Mouse (Mus musculus): Measurements from ENCODE around the gene Mogat1. TPM values are rescaled to one million over a fixed set of nuclear protein-coding genes. Genes with fewer than 3 reads are reported as not detected.
"Not testable (repeated sequence)": the region's sequence is repeated elsewhere in the genome, so short reads cannot be mapped to it uniquely, and the experiment has no call there.

Gene Mogat1
- polyA plus RNA-seq, 1 experiment from 2014 or later, result 0.82 TPM

DNA sequence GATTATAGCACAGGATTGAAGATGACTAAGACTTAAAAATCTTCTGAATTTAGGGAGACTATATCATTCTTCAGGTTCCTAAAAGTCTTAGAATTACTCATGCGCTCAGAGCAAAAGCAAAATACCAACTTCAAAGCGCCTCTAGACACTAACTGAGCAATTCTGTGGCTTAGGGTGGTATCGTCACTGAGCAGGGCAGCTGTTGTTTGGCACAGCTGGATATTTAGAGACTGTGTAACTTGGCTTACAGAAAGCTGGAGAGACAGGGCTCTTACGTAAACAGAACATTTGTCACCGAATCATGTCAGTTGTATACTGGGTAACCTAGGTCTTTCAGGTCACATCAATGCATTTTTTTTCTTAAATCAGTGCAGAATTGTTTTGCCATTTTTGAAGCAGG, 27.6 kb downstream of the Mogat1 start:
- no peak for ATAC-seq (ENCODE audit: low FRiP score)
- Histone ChIP-seq H3K4me1 (peaks cover 19% of the 10 kb centered on the region), H3K9ac (replicated peaks) (no peak overlapping the region), H3K4me3 (replicated peaks) (no peak overlapping the region), H3K36me3 (no peaks in the 10 kb centered on the region), H3K9me3 (replicated peaks) (no peaks in the 10 kb centered on the region), H3K27ac (replicated peaks) (no peak overlapping the region), H3K27me3 (replicated peaks) (no peaks in the 10 kb centered on the region), H3K4me2 (peak overlapping the region; percentile 88)
- 20% methylated on average over 5 of the region's 5 CpGs for WGBS

DNA sequence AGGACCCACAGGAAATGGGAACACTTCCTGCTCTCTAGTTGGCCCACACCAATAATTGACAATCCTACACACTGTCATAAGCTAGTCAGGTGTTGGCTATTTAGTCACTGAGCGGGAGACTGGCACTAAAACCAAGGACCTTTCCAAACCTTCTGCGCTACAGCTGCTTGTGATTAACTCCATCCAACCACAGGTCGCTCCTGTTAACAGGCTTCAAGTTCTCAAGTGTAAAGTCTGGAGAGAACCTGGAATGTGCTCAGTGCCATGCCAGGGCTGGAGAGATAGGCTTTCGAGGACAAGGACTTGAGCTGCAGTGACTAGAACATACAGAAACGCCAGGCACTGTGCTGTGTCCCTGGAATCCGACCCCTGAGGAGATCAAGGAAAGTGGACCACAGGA, 28.4 kb downstream of the Mogat1 start:
- Histone ChIP-seq H3K27me3 (replicated peaks) (no peaks in the 10 kb centered on the region), H3K9me3 (replicated peaks) (no peaks in the 10 kb centered on the region), H3K36me3 (no peaks in the 10 kb centered on the region), H3K27ac (replicated peaks) (no peak overlapping the region), H3K4me1 (peaks cover 19% of the 10 kb centered on the region), H3K4me3 (replicated peaks) (no peak overlapping the region), H3K4me2 (no peak overlapping the region), H3K9ac (replicated peaks) (no peak overlapping the region)
- ATAC-seq (ENCODE audit: low FRiP score), result no peak
- 70% methylated on average over 6 of the region's 6 CpGs for WGBS

- not testable (repeated sequence) for ATAC-seq (ENCODE audit: low FRiP score); H3K4me3 ChIP-seq (replicated peaks); H3K4me1 ChIP-seq; H3K27ac ChIP-seq (replicated peaks); H3K36me3 ChIP-seq; H3K9ac ChIP-seq (replicated peaks); H3K27me3 ChIP-seq (replicated peaks); H3K9me3 ChIP-seq (replicated peaks); H3K4me2 ChIP-seq
- 77% methylated on average over 1 of the region's 1 CpGs for WGBS
These were observed 32.8 kb downstream of the Mogat1 start for GRCm38 (mm10) chr1:78543631-78544030.

- Histone ChIP-seq H3K4me1 (no peaks in the 10 kb centered on the region), H3K27me3 (replicated peaks) (no peaks in the 10 kb centered on the region), H3K4me3 (replicated peaks) (no peak overlapping the region), H3K9me3 (replicated peaks) (no peaks in the 10 kb centered on the region), H3K4me2 (no peak overlapping the region), H3K36me3 (no peaks in the 10 kb centered on the region), H3K27ac (replicated peaks) (no peak overlapping the region), H3K9ac (replicated peaks) (no peak overlapping the region)
- ATAC-seq (ENCODE audit: low FRiP score), result no peak
- WGBS, result 87% methylated on average over 9 of the region's 9 CpGs
These were observed 35.5 kb downstream of the Mogat1 start for GRCm38 (mm10) chr1:78546258-78546657.

DNA sequence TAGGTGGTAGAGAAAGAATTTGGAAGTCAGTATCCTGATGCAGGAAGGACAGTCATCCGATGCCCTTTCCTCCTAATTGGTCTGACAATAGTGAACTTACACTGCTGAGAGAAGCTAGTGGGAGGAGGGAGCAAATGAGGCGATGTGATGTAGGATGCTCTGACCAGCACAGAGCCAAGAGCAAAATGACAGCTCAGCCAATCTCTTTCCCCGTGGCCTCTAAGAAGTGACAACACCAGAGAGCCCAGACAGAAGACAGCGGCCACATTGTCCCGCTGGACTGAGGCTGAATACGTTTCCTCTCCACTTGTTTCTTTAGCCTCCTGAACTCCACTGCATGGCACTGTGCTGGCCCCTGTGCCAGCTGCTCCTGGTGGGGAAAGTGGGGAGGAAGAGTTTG, 38.2 kb downstream of the Mogat1 start:
- Histone ChIP-seq H3K36me3 (no peaks in the 10 kb centered on the region), H3K9me3 (replicated peaks) (no peaks in the 10 kb centered on the region), H3K4me3 (replicated peaks) (no peak overlapping the region), H3K9ac (replicated peaks) (no peak overlapping the region), H3K4me1 (no peaks in the 10 kb centered on the region), H3K4me2 (no peak overlapping the region), H3K27me3 (replicated peaks) (no peaks in the 10 kb centered on the region), H3K27ac (replicated peaks) (no peak overlapping the region)
- 38% methylated on average over 6 of the region's 6 CpGs for WGBS
- no peak for ATAC-seq (ENCODE audit: low FRiP score)

GRCm38 (mm10) chr1:78554012-78554666, 43.3 kb downstream of the Mogat1 start:
- Histone ChIP-seq H3K4me1 (no peaks in the 10 kb centered on the region), H3K9ac (replicated peaks) (no peak overlapping the region), H3K4me2 (no peak overlapping the region), H3K36me3 (no peaks in the 10 kb centered on the region), H3K9me3 (replicated peaks) (no peaks in the 10 kb centered on the region), H3K27ac (replicated peaks) (no peak overlapping the region), H3K27me3 (replicated peaks) (no peaks in the 10 kb centered on the region), H3K4me3 (replicated peaks) (no peak overlapping the region)
- 82% methylated on average over 8 of the region's 8 CpGs for WGBS
- ATAC-seq (ENCODE audit: low FRiP score), result no peak

- Histone ChIP-seq H3K27me3 (replicated peaks) (no peaks in the 10 kb centered on the region), H3K9ac (replicated peaks) (no peak overlapping the region), H3K27ac (replicated peaks) (no peak overlapping the region), H3K36me3 (no peaks in the 10 kb centered on the region), H3K4me1 (no peaks in the 10 kb centered on the region), H3K4me2 (no peak overlapping the region), H3K4me3 (replicated peaks) (no peak overlapping the region), H3K9me3 (replicated peaks) (no peaks in the 10 kb centered on the region)
- no peak for ATAC-seq (ENCODE audit: low FRiP score)
- 70% methylated on average over 2 of the region's 2 CpGs for WGBS
These were observed 56.2 kb downstream of the Mogat1 start for GRCm38 (mm10) chr1:78566963-78567362.

DNA sequence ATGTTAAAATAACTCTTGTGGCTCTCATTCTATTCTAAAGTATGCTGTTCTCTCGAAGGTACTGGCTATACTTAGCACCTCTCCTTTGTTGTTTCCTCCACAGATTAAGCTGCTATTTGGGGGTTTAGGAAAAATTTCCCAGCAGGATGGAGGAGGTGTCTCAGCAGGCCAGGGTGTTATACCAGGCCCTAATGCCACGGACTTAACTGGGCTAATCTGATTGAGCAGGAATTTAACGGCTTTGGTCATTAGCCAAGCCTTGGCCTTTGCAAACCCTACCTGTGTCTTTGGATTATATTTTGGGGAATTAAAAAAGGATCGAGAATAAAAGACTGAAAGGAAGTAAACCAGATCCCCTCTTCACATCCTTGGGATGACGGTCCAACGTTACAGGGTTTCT, 56.6 kb downstream of the Mogat1 start:
- ATAC-seq (ENCODE audit: low FRiP score), result no peak
- Histone ChIP-seq H3K4me1 (no peaks in the 10 kb centered on the region), H3K27me3 (replicated peaks) (no peaks in the 10 kb centered on the region), H3K4me3 (replicated peaks) (no peak overlapping the region), H3K4me2 (no peak overlapping the region), H3K27ac (replicated peaks) (no peak overlapping the region), H3K36me3 (no peaks in the 10 kb centered on the region), H3K9ac (replicated peaks) (no peak overlapping the region), H3K9me3 (replicated peaks) (no peaks in the 10 kb centered on the region)
- WGBS, result 43% methylated on average over 6 of the region's 6 CpGs

- Histone ChIP-seq H3K36me3 (no peaks in the 10 kb centered on the region), H3K9me3 (replicated peaks) (no peaks in the 10 kb centered on the region), H3K4me2 (no peak overlapping the region), H3K4me1 (no peaks in the 10 kb centered on the region), H3K9ac (replicated peaks) (no peak overlapping the region), H3K27me3 (replicated peaks) (no peaks in the 10 kb centered on the region), H3K4me3 (replicated peaks) (no peak overlapping the region), H3K27ac (replicated peaks) (no peak overlapping the region)
- ATAC-seq (ENCODE audit: low FRiP score), result no peak
- WGBS, result 48% methylated on average over 8 of the region's 8 CpGs
These were observed 57.2 kb downstream of the Mogat1 start for GRCm38 (mm10) chr1:78567834-78568507.

DNA sequence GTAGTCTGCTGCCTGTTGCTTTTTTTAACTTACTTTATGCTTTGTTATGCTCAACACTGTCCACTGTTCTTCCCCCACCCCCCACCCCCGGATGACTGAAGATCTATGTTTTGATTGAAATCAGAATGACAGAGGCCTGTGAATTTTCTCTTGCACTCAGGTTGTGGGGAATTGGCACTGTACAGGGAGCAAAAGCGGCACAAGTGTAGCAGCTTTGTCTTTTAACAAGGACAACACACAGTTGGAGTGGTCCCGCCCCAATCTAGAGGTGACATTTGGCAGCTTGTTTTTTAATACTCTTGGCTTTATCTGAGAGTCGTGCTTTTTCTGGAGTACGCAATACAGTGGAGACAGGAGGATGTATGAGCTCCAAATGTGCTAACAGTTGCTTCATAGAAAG, 58.8 kb downstream of the Mogat1 start:
- ATAC-seq (ENCODE audit: low FRiP score), result no peak
- H3K9me3 ChIP-seq (replicated peaks), result no peaks in the 10 kb centered on the region
- H3K36me3 ChIP-seq, result no peaks in the 10 kb centered on the region
- H3K27ac ChIP-seq (replicated peaks), result no peak overlapping the region
- H3K4me1 ChIP-seq, result no peaks in the 10 kb centered on the region
- no peak overlapping the region for H3K4me2 ChIP-seq
- whole genome bisulfite sequencing, result 87% methylated on average over 5 of the region's 5 CpGs
- no peak overlapping the region for H3K9ac ChIP-seq (replicated peaks)
- no peaks in the 10 kb centered on the region for H3K27me3 ChIP-seq (replicated peaks)
- no peak overlapping the region for H3K4me3 ChIP-seq (replicated peaks)

- Histone ChIP-seq H3K4me3 (replicated peaks) (no peak overlapping the region), H3K36me3 (no peaks in the 10 kb centered on the region), H3K27me3 (replicated peaks) (no peaks in the 10 kb centered on the region), H3K4me2 (no peak overlapping the region), H3K4me1 (no peaks in the 10 kb centered on the region), H3K9me3 (replicated peaks) (no peaks in the 10 kb centered on the region), H3K9ac (replicated peaks) (no peak overlapping the region), H3K27ac (replicated peaks) (no peak overlapping the region)
- ATAC-seq (ENCODE audit: low FRiP score), result no peak
- 91% methylated on average over 2 of the region's 2 CpGs for WGBS
These were observed 74.3 kb downstream of the Mogat1 start for GRCm38 (mm10) chr1:78585080-78585479.

- H3K4me1 ChIP-seq, result no peaks in the 10 kb centered on the region
- no peak for ATAC-seq (ENCODE audit: low FRiP score)
- WGBS, result 61% methylated on average over 4 of the region's 4 CpGs
These were observed 76.2 kb downstream of the Mogat1 start for GRCm38 (mm10) chr1:78586986-78587385.

More at GRCm38 (mm10) chr1:78586986-78587385, 76.2 kb downstream of the Mogat1 start:
- H3K27me3 ChIP-seq (replicated peaks), result no peaks in the 10 kb centered on the region
- no peak overlapping the region for H3K9ac ChIP-seq (replicated peaks)
- no peak overlapping the region for H3K4me3 ChIP-seq (replicated peaks)
- no peak overlapping the region for H3K27ac ChIP-seq (replicated peaks)
- no peak overlapping the region for H3K4me2 ChIP-seq
- no peaks in the 10 kb centered on the region for H3K9me3 ChIP-seq (replicated peaks)
- no peaks in the 10 kb centered on the region for H3K36me3 ChIP-seq
